Mouse (Mus musculus) gastrocnemius, postnatal 4 days (tissue): ENCODE results near the gene Psat1. TPM values are rescaled to one million over a fixed set of nuclear protein-coding genes. Genes with fewer than 3 reads are reported as not detected.
A peak's percentile ranks its signal among the peaks of the same experiment; 100 is the strongest.

Source experiments
- DNase-seq, 2 experiments: peaks; one replicate each; pipeline ENCODE4 v3.0.0; 2021 to 2022; ENCODE audit warnings: low spot score in 2 of 2, mixed read lengths in 2 of 2
- total RNA-seq, 2 experiments: library from RNA; stranded (reverse); gene quantifications; 2 replicates each; pipeline ENCODE4 v1.2.3; 2021

The Psat1 gene
- total RNA-seq, 2 experiments from 2014 or later: 45.7 to 56.4 TPM

- DNase-seq: peak; percentile 68 to 87
Measured at GRCm38 (mm10) chr19:15924866-15925718, 22.0 kb downstream of the Psat1 start.

DNA sequence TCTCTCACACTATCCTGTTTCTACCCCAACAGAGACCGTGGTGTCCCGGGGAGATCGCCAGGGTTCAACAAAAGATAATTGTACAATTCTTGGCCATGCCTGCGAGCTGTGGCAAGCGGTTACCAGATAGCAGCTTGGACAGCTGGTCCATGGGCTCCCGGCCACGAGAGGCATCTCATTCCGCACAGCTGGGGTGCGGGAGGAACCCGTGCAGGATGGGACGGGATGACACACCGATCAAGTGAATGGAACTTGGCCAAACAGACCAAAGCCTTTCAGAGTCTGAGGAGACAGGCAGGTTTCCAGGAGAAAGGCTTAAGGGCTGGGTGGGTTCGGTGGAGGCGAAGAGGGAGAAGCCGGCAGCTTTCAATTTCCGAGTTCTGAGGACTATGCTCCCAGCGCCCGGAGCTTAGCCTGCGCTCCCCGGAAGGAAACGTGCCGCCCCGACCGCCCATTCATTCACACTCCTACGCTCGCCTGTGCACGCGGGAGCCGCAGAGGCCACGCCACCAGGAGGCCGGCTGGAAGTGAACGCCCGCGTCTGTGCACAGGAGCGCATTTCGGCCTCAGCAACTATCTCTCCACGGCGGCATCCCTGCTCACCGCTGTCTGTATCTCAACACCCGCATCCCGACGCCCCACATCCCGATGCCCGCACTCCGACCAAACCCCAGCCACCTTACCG, 22.8 kb downstream of the Psat1 start:
- DNase-seq: peak; percentile 36 to 77

GRCm38 (mm10) chr19:15923426-15923825, 23.7 kb downstream of the Psat1 start:
- peak in 1 of 2 experiments; percentile 31 for DNase-seq

- DNase-seq: no peak
Measured at GRCm38 (mm10) chr19:15919336-15919735, 27.8 kb downstream of the Psat1 start.

GRCm38 (mm10) chr19:15918111-15918510, 29.0 kb downstream of the Psat1 start:
- DNase-seq: no peak

GRCm38 (mm10) chr19:15913249-15913997, 33.7 kb downstream of the Psat1 start:
- DNase-seq: no peak

DNA sequence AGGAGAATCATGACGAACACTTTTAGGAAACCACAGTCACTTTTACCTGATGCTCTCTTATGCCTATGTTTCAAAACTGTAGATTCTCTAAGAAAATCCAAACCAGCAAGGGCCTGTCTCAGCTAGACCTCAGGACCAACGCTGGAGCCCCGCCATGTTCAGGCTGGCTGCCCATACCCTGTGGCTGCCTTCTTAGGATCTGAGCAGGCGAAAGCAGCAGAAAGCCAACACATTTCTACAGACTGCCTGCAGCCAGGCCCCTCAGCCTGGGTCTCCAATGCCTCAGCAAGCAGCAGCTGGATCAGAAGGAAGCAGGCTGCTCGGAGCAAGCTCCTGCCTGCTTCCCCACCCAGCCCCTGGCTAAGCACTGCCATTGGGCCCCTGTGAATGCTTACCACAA, 35.7 kb downstream of the Psat1 start:
- DNase-seq: no peak

- no peak for DNase-seq
Measured at GRCm38 (mm10) chr19:15910987-15911386, 36.1 kb downstream of the Psat1 start.

DNA sequence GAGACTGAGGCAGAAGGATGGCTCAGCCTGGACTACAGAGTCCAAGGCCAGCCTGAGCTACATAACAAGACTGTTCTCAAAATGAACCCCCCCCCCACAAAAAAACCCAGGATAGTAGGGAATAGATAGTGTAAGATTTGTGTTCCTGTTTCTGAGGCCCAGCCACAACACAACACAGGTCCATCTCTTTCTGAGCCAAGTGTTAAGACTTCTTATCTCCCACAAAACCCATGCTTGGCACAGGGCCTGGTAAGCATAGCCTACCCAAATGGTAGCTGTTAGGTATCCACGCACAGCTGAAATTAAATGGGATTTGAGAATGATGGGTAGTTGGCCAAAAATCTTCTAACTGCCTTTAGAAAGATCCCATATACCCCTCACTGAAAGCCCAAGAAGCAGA, 36.6 kb downstream of the Psat1 start:
- no peak for DNase-seq

GRCm38 (mm10) chr19:15908016-15908415, 39.1 kb downstream of the Psat1 start:
- DNase-seq: no peak

GRCm38 (mm10) chr19:15904734-15905133, 42.4 kb downstream of the Psat1 start:
- DNase-seq: no peak

DNA sequence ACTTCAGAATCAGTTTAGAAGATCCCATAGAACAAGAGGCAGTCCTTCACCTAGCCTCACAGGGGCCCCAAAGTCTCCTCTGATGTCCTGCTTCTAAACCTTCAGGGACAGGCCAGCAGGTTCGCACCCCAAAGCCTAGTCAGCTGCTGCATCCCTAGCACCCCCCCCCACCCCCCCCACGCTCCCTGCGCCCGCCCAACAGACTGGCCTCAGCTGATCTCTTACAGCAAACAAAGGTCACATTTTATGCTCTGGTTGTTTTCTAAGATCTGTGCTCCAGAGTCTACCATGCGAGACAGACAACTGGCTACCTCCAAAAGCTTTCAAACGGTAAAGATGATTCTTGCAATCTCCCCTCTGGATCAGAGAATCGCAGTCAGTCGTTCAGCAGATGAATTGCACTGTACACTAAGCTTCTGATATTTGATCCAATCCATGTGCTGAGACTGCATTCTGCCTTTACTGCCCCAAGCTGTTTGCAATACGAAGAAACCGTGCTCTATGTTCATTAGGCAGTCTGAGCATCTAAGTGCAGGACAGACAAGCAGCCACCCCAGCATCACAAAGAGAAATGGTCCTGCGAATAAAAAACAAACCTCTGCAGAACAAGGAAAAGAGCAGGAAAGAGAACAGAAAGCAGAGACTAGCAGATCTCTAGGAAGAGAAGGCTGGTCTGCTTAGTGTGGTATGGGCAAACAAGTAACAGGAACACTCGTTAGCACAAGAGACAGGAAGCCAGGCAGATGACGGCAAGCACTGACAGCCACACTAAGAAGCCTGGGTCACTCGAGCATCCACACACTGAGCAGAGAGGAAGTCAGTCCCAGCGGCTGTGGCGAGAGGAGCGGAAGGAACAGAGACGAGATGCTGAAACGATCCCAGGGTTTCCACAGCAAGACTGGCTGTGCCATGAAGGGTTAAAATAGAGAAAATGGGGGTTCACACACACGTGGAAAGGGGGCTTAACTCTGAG, 43.3 kb downstream of the Psat1 start:
- DNase-seq: no peak

GRCm38 (mm10) chr19:15895681-15896080, 51.5 kb downstream of the Psat1 start:
- DNase-seq: no peak

DNA sequence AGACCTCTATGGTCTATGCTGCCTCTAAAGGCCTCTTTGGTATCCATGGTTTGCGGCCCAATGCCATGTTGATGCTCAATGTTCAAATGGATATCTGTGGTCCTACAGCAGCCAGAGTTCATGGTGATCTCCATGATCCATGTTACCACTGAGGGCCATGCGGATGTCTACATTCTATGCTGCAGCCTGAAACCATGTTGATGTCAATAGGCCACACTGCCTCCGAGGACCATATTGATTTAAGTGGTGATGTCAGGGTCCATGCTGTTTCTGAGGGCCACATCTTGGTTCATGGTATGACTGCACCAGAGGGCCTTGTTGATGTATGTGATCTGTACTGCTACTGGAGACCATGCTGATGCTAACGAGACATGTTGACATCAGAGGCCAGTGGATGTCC, 55.0 kb downstream of the Psat1 start:
- DNase-seq: no peak

DNA sequence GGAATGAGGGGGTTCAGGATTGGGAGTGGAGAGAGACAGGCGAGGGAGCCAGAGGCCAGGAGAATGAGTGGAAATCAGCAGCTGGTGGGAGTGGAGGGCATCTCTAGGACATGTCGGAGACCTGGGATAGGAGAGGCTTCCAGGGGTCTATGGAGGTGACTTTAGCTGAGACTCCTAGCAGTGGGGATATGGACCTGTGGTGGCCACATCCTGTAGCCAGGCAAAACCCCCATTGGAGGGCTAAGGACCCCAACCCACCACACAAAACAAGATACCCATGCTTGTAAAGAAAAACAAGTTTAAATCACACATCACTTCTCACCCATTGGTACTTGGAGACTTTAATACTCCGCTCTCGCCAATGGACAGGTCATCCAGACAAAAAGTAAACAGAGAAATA, 58.7 kb downstream of the Psat1 start:
- no peak for DNase-seq

DNA sequence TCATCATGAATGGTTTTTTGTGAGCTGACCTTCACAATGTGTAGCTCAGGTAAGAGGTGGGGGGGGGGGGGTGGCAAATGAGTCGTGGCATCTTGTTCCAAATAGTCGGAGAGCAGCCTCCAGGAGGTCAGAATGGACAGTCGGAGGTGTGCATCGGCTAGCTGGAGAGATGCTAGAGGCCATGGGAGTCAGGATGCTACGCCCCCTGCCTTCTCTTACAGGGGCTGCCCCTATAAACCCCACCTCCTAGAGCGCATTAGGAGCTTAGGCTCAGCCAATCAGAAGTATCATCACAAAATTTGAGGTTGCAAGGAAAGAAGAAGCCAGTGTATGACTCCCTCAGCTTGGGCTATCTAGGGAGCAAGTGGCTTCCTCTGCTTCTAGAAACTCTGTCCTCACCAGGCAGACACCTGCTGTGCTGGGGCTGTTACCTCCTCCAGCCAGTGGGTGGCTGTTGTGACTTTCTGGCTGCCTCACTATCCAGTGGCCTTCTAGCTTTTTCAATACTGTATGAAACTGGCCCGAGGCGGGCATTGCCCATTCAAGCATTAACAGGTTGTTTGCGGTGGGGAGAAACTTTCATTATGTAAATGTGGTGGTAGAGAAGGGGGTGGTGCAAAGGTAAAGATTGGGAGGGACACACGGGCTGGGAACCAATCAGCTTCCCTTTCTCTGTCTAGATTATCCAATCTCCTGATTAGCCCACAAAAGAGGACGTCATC, 64.3 kb downstream of the Psat1 start:
- no peak for DNase-seq

- DNase-seq: no peak
Measured at GRCm38 (mm10) chr19:15880731-15881130, 66.4 kb downstream of the Psat1 start.

DNA sequence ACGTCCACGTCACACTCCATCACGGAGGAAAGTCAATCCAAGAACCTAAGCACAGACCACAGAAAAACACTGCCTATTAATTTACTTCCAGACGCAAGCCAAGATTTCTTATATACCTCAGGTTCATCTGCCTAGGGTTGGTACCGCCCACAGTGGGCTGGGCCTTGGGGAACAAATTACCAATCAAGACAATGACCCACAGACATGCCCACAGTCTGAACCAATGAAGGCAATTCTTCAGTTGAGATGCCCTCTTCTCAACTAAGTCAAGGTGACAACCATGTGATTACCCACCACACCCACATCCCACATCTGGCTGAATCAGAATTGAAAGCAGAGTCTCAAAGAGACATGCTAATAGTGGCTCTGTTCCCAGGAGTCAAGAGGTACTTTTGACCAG, 67.9 kb downstream of the Psat1 start:
- no peak for DNase-seq

DNA sequence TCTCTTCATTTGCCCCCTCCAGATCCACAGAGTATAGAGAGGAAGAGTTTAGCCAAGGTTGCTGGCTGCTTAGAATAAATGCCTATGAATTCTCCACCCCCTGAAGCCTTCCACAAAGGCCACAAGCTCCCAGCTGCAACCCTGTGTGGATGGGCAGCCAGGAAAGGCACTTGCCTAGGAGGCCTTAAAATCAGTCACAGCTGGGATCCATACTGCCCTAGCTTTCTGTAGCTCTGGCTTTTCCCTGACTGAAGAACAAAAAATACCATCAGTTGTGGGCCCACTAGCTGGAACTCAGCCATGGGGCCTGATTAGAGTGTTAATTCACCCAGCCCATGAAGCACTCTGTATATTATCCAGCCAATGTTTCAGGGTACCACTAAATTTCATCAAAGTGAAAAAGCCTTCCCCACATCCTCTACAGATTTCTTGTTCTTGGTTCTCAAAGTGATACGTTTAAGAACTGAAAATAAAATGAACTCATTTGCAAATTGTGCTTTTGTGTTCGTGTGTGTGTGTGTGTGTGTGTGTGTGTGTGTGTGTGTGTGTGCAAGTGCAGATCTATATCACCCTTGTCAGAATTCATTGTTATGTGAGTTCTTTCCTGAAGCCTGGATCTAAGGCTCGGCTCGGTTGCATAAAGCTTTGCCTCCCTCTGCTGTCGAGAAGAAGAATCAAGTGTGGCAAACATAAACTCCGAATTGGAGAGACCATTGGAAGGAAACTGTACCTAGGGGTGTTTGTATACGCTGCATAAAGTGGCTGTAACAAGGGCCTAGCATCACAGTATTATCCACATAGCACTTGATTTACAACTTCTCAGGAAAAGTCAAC, 78.1 kb downstream of the Psat1 start:
- DNase-seq: no peak
